Mouse (Mus musculus): ENCODE measurements around the gene Gucy2d. TPM values are rescaled to one million over a fixed set of nuclear protein-coding genes. Genes with fewer than 3 reads are reported as not detected.
A peak's percentile ranks its signal among the peaks of the same experiment; 100 is the strongest.

Gene Gucy2d
- total RNA-seq, 2 experiments from 2014 or later, result 0.07 TPM; not detected in 1

DNA sequence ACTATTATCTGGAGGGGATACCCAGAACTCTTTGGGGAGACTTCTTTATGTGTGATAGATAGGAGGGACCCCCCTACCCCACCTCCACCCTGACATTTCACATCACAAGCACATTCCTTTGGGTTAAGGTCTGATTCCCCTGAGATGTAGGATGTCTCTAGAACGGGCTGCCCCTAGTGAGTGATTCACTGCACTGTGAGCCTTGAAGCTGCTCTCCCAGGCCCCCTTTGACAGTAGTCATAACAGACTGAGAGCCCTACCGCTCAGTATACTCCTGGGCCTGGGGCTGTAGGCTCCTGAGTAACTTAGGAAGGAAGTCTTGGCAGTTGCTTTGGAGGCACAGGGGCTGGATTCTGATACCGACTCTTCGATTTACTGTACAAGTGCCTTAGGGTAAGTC is 50.1 kb downstream of the Gucy2d start:
- peak in 1 of 2 experiments; percentile 9 for DNase-seq

DNA sequence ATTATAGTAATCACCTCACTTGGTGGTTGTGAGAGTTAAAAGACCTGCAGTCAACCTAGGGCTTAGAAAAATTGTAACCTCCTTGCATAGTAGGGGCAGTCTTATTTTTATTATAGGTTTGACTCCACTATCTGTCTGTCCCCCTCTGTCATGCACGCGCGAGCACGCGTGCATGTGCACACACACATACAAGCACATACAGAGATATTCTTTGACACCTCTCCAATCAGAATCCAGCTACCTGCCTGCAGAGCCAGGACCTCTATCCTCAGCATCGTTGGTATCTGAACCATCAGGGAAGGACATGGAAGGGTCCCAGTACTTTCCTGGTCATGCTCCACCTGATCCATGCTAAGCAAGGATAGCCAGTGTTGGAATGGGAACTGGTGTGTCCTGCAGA is 50.7 kb downstream of the Gucy2d start:
- no peak for DNase-seq

GRCm38 (mm10) chr7:98491451-98492200 is 51.4 kb downstream of the Gucy2d start:
- DNase-seq, result no peak

DNA sequence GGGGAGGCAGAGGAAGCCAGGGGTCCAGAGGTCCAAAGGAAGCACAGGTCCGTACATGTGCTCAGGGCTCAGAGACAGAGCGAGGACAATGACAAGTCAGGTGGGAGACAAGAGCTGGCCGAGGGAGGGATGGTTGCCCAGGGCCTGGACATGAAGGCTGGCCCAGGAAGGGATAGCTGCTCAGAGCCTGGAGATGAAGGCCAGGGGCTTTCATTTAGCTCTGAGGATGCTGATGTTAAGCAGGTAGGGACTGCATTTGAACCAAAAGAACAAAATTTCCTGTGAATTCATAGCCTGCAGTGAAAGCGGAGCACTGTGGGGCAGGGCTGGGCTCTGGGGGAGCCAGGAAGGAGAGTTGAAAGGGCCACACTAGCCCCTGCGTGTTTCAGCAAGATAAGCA is 52.1 kb downstream of the Gucy2d start:
- DNase-seq, result peak in 1 of 2 experiments; percentile 19

DNA sequence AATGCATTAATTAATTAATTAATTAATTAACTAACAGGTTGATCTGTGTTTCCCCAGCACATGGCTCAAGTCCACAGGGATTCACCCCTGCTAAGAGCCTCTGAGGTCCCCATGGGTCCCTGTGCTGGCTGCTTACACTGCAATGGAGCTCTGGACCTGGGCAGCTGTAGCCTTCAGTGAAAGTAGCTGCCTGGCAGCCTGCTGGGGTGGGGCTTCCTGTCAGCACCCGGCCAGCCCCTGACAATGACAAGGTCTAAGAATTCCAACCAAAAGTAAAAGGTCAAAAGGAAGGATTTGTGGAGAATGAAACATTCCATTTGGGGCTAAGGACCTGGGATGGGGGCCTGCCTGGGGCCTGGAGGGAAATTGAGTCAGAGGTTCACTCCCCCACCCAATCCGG is 53.1 kb downstream of the Gucy2d start:
- DNase-seq, result peak in 1 of 2 experiments; percentile 71

GRCm38 (mm10) chr7:98493901-98494480 is 53.8 kb downstream of the Gucy2d start:
- DNase-seq, result no peak

DNA sequence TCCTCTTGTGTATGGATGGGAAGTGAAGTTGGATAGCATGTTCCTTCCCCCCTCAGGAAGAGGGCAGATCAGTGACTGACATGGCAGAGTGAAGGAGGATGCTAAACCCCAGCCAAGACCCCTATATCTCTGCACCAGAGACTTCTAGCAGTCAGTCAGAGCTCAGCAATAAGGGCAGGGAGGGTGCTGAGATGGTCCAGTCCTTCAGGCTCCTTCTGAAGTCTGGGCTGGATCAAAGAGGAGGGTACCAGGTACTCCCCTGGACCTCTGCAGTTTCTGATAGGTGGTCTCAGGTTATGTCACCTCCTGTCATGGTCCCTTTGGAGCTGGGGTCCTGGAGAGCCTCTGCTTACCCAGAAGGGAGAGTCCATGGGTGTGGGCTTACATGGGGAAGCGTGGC is 55.4 kb downstream of the Gucy2d start:
- no peak for DNase-seq

DNA sequence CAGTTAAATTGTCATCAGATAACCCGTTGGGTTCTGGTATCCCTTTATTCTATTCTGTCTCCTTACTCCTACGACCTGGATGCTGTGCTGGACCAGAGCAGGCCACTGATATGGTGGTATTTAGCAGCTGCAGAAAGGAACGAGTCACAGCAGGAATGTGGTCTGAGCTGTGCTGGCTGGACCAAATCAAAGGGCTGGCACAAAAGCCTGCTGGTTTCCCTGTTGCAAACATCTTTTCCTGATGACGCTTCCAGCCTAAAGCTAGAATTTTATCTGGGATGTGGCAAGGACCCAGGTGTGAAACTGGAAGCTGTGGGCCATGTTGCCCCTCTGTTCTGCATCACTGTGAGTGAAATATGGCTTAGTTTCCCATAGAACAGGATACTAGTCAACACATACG is 57.2 kb downstream of the Gucy2d start:
- no peak for DNase-seq

GRCm38 (mm10) chr7:98498101-98498500 is 57.9 kb downstream of the Gucy2d start:
- DNase-seq, result no peak

GRCm38 (mm10) chr7:98498656-98499560 is 58.7 kb downstream of the Gucy2d start:
- peak in 1 of 2 experiments; percentile 23 for DNase-seq

- DNase-seq, result peak; percentile 62 to 66
Observed at GRCm38 (mm10) chr7:98499561-98500292, 59.5 kb downstream of the Gucy2d start.

DNA sequence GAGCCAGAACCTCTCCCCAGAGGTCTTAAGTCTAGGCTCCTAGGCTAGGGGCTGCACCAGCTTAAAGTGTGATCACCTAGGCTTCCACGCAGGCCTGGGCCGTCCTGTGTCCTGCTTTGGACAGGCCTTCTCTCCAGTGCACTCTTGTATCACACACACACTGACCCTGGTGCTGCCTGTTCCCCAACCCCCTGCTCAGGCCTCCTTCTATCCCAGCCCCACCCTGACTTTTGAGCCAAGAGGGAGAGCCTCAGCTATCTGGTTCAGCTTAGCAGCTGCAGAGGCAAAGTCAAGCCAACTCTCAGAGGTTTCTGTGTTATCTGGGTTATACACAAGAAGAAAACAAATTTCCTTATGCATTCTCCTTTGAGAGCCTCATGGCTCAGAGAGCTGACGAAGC is 60.3 kb downstream of the Gucy2d start:
- DNase-seq, result peak; percentile 84 to 93

- no peak for DNase-seq
Observed at GRCm38 (mm10) chr7:98501078-98501477, 60.9 kb downstream of the Gucy2d start.

DNA sequence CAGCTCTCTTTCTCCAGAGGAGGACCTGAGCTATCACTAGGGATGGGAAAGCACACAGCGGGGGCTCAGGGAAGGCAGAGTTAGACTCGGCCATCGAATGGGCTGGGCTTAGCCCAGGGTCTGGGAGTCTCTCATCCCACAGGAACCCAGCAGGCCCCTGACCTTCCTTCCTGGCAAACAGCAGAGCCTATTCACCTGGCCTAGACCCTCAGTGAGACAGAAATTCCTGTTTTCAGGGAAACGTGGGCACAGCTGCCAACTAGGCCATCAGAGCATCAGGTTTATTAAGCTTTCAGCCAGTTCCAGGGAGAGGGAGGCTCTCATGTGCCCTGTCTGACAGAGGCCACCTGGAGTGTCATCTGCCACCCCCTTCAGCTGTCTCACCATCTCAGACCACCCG is 62.7 kb downstream of the Gucy2d start:
- DNase-seq, result peak in 1 of 2 experiments; percentile 20

- peak; percentile 65 to 78 for DNase-seq
Observed at GRCm38 (mm10) chr7:98503951-98504647, 63.9 kb downstream of the Gucy2d start.

- DNase-seq, result peak; percentile 55 to 81
Observed at GRCm38 (mm10) chr7:98504726-98505314, 64.6 kb downstream of the Gucy2d start.

DNA sequence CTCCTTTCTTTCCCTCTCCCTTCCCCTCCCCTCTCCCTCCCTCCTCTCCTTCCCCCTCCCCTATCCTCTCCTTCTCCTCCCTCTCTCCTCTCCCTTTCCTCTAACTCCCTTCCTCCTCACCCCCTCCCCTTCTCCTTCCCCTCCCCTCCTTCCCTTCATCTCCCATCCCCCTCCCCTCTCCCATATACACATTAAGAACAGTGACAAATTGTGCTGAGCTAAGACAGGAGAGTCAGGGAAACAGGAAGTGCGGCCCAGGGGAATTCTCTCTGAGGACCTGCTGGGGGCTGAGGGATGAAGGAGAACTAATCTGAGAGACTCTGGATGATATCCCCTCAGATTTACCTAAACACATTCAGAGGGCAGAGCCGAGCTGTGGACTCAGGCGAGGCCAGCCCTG is 65.4 kb downstream of the Gucy2d start:
- DNase-seq, result no peak

- no peak for DNase-seq
Observed at GRCm38 (mm10) chr7:98510961-98511958, 71.0 kb downstream of the Gucy2d start.

DNA sequence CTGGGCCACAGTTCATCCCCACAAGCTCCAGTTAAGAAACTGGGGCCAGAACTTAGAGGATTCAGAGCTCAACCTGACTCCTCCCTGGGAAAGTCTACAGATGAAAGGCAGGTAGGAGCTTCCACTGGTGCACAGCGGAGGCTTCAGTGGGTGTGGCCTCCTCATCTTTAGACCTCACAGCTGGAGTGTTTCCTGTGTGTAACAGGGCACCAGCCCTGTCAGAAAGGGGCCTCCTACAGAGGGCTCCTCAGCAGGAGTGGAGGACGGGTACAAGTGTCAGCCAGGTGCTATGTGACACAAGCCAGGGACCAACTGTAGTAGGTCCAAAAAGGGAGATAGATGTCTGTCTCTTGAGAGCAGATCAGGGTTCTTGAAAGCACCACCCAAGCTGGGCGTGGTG is 73.0 kb downstream of the Gucy2d start:
- no peak for DNase-seq

- DNase-seq, result peak; percentile 76 to 84
Observed at GRCm38 (mm10) chr7:98522576-98522975, 82.4 kb downstream of the Gucy2d start.
